Mouse (Mus musculus) retina, postnatal 7 days (tissue): ENCODE measurements around the gene Tirap.

ENCODE experiments used
- DNase-seq: peaks from one replicate; pipeline ENCODE4 v3.0.0-alpha.2; 2012; ENCODE audit warnings: low read depth, low spot score

Tirap gene

DNA sequence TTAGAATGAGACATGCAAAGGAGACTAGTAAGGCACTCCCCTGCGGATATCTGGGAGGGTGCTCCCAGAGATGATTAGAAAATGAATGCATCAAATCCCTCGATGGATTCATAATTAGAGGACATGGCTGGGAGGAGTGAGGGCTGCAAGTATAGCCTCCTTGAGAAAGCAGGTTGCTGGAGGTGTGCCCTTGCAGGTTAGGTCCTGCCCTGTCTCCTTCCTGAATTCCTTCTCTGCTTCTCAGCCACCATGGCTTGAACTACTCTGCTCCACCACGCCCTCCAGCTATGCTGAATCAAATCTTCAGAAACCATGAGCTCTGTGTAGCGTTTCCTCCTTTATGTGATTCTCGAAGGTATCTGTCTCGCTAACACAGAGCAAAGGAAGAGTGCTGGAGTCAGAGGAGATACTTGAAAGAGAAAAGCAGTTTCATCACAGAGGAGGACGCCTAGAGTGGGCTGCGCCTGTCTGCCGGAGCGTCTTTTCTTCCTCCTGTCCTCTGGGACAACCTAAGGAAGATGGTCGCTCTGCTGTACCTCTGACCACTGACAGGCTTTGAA, 7.0 kb downstream of the Tirap start:
- no peak for DNase-seq

DNA sequence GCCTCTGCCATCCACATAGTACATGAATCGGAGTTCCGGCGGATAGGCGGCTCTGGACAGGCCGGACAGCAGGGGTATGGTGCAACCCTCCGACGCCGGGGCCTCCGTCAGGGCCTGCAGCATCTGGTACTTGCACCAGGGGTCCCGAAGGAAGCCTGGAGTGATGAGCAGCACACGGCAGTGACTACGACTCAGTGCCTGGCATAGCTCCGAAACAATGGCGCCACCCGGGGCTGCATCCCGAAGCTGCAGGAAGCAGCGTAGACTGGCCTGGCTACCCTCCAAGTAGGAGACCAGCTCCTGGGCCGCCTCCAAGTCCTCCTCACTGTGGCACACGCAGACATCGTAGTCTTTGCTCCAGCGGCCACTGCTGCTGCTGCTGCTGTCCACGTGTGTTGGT, 11.4 kb downstream of the Tirap start:
- DNase-seq: no peak

DNA sequence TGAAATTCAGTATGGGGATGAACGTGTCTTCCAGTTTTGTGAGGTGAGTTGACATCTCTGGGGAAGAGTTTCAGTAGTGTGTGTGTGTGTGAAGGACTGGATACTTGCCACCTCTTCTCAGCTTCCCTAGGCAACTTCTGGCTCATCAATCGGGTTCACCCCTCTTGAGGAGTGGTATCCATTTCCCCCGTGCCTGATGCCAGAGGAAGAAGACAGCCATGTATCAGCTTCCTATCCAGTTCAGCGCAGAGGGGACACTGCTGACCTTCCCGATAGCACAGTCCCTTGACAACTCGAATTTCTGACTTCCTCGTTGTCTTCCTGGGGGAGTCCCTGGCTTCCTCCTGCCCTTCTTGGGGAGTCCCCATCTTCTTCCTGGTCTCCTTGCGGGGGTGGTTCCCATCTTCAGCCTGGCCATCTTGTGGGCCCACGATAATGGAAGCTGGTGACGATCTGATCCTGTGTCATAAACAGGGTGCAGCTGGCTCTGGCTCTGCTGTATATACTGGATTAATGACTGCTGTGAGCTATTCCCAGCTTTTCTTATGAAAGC, 12.7 kb downstream of the Tirap start:
- DNase-seq: no peak

DNA sequence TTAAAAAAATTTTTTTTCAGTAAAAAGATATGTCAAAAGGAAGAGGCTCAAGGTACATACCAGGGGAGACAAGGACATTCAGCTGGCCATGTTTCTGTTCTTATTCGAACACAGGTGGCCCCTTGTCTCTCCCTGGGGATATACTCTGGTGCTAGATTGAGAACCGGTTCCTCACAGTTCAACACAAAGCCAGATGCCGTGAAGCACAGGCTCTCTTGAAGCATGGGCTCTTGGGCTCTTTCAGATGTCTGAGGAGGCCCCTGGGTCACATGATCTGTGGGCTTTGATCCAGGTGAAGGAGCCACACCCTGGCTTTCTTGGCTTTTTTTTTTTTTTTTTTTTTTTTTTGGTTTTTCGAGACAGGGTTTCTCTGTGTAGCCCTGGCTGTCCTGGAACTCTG, 13.7 kb downstream of the Tirap start:
- no peak for DNase-seq

DNA sequence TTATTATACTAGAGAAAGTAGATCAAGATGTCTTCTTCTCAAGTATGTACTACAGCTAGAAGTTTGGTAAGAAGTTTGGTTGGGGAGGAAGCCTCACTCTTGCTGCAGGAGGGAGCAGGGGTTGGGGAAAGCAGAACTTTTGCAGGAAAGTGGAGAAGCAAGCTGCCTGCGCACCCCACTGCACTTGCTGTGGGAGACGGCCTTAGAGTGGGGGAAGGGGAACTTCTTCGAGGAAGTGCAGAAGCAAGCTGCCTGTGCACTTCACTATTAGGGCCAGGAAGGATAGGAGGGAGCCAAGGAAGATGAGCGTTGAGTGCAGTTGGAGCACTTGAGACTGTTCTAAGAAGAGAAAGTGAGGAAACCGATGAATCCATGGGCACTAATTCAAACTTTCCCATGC, 16.7 kb downstream of the Tirap start:
- no peak for DNase-seq

DNA sequence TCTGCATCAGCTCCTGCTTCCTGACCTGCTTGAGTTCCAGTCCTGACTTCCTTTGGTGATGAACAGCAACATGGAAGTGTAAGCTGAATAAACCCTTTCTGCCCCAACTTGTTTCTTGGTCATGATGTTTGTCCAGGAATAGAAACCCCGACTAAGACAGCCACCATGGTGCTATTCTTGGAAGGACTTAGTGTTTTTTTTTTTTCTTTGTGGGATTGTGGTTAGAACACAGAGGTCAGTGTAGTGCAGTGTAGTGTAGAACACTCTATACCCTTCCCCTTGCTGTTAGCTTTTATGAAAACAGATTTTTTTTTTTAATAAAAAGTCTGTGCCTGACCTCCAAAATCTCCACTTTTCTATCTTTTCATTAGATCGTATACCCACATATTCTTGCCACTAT, 17.3 kb downstream of the Tirap start:
- DNase-seq: no peak

DNA sequence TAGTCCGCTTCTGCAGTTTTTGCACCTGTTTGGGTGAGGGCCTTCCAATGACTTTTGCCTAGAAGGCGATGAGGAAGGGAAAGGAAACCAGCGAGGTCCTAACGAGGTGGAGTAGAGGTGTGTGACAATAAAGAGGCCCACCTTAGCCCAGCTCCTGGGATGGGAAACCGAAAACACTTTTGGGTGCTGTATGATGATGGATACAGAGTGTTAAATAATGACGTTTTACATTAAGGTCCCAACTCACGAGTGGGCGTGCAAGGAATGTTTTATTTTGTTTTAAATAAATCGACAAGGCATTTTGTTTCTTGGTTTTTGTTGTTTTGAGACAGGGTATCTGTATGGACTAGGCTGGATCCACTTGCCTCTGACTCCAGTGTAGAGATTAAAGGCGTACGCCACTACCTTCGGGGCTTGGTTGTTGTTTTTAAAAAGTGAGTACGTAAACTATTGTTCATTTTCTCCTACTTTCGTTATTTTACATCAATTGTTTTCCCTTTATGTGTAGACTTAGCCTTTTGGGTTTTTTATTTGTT, 23.9 kb downstream of the Tirap start:
- no peak for DNase-seq

DNA sequence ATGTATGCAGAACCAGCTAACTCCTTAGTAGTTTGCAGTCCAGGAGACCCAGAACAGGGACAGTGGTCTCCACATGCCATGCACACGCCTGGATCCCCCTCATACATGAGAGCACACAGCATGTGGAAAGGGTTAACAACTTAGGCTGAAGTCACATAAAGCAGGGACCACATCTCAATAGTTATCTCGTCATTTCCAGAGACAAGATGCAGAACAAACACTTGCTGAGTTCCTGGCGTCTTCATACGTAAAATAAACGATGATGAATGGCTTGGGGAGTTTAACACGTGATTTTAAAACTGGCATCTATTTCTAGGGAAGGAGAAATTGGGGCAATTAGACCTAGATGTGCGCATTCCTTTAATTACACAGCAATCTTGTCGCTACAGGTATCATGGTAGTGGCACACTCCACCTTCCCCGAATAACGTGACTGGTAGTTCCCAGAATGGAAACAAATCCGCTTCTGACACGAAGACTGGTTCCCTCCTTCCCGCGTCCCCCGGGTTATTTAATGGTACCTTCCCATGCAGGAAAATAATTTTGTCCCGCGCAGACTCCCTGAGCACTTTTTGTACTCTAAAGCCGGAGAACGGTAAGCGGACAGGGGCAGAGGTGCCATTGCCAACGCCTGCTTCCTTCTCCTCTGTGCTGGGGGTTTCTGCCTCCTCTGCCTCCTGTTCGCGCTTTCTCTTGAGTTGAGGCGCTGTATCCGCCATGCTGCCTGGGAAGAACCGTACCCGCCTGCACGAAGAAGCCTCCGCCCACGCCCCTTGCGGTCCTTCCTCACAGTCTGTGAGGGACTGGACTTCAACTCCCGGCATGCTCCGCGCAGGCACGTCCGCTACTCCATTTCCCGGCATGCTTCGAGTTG, 24.6 kb downstream of the Tirap start, which contains the start of gene Dcps:
Gene Dcps, minus strand, starts transcription at position 811 of the 873 bp plus-strand sequence.
- peak; percentile 83 for DNase-seq

DNA sequence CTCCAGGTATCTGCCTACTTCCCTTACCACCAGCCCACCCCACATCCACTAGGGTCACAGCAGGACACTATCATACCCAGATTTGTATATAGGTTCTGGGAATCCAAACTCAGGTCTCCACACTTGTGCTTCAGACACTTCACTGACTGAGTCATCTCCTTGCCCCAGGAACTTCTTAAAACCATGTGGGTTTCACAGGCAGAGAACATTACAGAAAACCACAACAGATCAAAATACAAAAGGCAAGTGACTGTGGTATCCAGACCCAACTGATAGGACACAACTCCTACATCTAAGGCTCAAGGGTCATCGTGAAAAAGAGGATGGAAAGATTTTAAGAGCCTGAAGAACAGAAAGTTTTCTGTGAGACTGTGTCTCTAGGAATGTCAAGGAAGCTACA, 26.8 kb downstream of the Tirap start:
- no peak for DNase-seq

DNA sequence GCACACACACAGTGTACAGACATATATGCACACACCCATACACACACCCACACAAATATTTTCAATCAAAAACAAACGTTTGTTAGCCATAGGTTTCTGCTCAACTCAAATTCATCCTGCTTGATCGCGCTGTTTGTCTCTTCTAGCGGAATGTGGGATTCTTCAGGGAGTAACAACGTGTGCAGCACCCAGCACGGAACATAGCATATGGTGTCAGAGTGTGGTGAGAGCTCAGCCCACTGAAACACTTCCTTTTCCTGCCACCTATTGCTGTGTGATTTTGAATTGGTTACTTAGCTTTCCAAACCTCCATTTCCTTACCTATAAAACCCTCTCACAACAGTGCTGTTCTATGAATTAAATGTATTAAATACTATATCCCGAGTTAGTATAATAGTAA, 30.0 kb downstream of the Tirap start:
- DNase-seq: no peak

DNA sequence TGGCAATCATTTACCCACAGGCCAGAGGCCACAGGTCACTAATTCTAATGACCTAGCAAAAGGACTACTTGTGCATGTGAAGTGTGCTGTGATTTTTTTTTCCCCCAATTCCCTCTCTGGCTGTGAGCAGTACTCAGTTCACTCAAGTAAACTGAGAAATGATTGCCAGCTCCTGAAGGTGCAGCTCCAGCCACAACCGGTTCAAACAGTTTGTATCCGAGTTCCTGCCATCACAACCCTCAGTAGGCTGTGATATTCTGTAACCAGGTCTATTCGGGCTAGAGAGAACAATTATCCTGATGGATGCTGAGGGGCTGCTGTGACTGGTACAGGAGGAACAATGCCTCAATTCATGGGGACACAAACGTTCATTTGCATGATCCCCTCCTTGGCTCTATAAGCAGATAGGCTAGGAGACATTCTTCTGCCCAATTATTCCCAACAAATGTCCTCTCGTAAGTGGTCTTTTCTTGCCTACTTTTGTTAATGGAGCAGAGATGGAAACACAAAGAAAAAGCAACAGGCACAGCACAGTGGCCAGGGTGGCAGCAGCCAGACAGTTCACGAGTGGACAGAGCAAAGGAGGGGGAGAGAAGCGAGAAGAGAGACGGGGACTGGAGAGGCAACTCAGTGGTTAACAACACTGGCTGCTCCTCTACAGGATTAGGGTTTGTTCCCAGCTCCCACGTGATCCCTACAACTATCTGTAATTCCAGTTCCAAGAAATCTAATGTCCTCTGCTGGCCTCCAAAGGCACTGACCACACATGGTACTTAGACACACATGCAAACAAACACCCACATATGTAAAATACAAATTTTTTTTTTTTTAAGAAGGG, 33.1 kb downstream of the Tirap start:
- peak; percentile 6 for DNase-seq

DNA sequence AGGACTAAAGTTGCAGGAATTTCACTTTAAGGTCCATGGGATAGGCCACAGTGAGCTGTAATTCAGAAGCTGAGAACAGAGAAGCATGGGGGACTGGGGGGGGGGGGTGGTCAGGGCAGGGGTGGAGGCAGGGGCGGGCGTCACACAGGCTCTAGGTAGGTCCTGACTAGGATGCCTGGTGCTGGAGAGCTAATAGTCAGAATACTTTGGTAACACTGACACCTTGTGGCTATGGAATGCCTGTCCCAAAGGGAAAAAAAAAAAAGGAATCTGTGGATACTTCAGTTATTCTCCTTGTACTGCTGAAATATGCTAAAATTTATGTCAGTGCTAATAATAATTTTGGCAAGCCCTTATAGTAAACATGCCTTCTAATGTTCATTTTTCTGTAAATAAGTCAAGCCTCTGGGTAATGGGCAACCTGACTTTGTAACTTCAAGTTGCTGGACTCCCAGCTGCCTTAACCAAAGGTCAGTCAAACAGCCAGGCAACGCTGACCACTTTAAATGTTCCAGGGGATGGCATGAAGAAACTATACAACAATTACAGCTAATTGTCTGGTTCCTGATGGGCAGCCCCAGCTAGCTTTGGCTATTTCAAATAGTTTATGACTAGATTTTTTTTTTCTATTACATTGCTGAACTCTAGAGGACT, 33.8 kb downstream of the Tirap start:
- DNase-seq: peak; percentile 59

DNA sequence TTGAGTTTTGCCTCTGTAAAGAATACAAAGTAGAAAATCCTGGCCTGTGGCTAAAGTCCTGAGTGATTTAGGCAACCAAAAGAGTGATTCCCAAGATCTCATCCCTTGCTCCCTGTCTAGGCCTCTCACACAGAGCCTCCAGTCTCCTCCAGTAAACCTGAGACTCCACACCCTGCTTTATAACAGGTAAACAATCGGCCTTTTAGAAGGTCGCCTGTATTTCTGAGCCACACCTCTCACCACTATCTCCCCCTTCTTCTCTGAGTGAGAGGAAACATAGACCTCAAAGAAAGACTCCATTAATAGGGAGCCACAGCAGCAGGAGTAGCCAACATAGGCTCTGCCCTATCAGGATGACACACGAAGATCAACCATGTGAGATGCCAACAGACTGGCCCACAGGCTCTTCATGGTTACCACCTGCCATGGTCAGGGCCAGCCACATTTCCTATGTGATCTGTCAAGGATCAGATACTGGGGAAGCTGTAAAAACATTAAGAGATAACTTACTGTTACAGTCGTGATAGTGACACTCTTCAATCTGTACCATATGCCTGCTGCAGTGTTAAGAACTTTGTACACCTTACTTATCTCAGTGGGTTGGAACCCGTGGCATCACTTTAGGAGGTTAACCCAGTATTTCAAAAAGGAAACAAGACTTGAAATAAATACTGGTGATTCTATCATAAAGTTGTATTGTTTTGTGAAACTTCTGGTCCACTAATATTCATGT, 35.8 kb downstream of the Tirap start:
- no peak for DNase-seq

DNA sequence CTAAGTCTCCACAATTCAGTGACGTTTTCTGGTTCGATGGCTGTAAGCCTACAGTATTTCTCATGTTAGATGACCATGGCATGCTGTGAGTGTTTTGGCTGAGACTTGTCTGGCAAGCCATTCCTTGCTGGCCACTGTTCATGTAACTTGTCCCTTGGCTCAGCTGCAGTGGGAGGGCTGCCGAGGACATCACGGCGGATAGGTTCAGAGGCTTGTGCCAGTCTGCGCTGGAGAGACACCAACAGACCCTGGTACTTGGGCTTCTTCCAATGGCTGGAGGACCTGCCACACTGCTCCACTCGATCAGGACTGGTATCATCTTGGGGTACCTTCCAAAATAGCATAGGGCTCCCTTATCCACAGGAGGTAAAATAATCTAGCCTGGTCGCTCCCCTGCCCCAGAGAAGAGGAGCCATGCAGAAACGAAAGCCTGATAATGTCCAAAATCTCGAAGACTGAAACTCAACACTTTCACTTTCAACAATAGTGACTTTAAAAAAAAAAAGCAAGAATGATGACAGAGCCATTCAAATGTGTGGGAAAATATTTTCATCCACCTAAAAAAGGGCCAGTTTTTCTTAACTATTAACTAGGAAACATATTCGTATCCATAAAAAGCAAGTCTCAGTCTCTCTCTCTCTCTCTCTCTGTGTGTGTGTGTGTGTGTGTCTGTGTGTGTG, 36.9 kb downstream of the Tirap start:
- DNase-seq: no peak

DNA sequence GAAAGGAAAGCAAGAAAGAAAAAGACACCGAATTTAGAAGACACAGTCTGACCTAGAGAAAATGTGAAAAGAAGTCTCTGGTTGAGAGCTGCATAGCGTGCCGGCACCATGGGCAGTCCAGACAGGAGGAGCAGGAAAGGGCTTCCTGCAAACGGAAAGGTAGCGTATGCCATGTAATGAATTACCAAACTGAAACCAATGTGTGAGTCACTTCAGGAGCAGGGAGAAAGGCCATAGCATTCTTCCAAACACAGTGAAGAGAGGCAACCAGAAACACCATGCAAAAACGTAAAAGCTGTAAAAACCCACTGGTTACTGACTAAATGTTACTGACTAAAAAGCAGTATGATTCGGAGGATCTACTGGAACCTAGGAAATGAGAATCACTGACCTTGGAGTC, 38.4 kb downstream of the Tirap start:
- no peak for DNase-seq

DNA sequence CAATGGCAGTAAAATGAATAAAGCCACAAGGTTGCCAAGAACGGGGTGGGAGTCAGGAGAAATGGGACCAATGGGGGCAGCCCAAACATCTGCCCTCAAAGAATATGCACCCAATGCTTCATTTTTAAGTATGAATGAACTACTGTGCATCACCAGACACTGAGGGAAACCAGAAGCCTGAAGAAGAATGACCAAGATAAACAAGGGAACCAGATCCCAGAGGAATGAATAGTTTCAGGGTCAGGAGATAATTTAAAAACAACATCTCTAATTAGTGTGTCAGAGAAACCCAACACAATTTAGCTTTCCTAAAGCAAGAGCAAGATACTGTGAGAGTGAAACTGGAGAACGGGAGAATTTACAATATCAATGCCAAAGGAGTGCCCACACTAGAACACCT, 39.4 kb downstream of the Tirap start:
- DNase-seq: no peak

DNA sequence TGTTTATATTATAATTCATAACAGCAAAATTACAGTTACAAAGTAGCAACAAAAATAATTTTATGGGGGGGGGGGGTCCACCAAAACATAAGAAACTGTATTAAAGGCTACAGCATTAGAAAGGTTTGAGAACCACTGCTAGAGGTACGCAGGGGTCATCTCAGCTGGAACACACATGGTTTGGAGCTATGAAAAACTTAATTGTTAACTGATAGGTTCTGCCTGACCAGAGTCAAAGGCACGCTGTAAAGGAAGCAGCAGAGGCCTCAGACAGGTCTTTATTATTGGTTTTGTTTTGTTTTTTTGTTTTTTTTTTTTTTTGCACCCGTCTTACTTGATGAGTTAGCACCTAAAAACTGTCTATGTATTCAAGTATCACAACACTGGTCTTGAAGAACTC, 41.6 kb downstream of the Tirap start:
- DNase-seq: no peak

DNA sequence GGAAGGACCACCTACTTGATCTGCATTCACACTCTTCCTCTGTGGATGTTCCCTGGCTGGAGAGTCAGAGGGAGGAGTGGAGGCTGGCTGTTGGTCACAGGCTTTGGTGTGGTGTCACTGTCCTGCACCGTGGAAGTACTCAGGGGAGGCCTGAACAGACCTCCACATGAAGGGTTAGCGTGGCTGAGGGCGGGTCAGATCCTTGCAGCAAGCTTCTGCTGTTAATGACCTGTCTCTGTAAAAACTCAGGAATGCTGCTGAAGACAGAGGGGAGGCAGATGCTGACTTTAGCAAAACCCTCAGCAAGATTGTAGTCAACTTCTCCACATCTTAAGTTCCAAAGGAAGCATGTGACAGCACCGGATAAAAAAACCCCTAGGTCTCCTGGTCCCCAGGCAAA, 43.2 kb downstream of the Tirap start:
- no peak for DNase-seq

DNA sequence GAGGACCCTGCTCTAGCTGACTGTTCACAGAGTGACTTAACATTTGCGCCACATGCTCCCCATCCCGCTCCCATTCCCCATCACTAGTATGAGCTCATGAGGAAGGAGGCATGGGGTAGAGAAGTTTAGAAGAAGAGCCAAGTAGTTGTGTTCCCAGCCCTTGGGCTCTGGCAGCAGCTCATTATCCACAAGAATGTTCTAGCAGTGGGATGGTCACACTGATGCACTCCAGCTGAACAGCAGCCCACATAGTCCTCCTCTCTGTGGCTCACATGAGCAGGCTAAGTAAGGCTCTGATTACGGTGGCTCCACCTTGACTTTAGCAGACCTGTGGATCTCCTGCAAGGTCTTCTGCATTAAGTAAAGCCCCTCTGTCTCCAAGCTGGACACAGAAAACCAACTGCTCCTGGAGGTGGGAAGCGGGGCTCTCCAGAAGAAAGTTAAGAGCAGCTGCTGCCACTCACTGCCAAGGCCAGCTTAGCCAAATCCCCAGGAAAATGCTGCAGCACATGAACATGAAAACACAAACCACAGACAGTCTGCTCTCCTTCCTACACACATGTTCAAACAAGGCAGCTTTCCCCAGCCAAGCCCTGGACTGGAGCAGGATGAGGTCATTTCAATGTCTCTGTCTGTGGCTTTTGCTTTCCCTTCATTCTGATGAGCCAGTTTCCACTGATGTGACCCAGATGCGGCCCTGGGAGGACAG, 43.9 kb downstream of the Tirap start:
- no peak for DNase-seq
